Mouse (Mus musculus): ENCODE results near the gene Gm12355. TPM values are rescaled to one million over a fixed set of nuclear protein-coding genes. Genes with fewer than 3 reads are reported as not detected.

Gene Gm12355
- polyA plus RNA-seq, 2 experiments from 2014 or later = 2.2 to 10.0 TPM

- no peak for ATAC-seq
Measured at GRCm38 (mm10) chr11:98602090-98602690, 23.3 kb downstream of the Gm12355 start.

GRCm38 (mm10) chr11:98599291-98599690 lies 26.2 kb downstream of the Gm12355 start:
- no peak for ATAC-seq

GRCm38 (mm10) chr11:98598851-98599290 lies 26.6 kb downstream of the Gm12355 start:
- ATAC-seq = no peak

- ATAC-seq = no peak
Measured at GRCm38 (mm10) chr11:98597991-98598390, 27.5 kb downstream of the Gm12355 start, which contains the start of gene Lrrc3c. Gene Lrrc3c (plus strand): TSS chr11:98598291.

GRCm38 (mm10) chr11:98597363-98597762 lies 28.1 kb downstream of the Gm12355 start:
- peak; percentile 71 for ATAC-seq

- peak; percentile 36 for ATAC-seq
Measured at GRCm38 (mm10) chr11:98595955-98596354, 29.5 kb downstream of the Gm12355 start.

GRCm38 (mm10) chr11:98595473-98595872 lies 30.0 kb downstream of the Gm12355 start:
- no peak for ATAC-seq

GRCm38 (mm10) chr11:98595021-98595420 lies 30.4 kb downstream of the Gm12355 start:
- no peak for ATAC-seq

GRCm38 (mm10) chr11:98590548-98591445 lies 34.7 kb downstream of the Gm12355 start:
- no peak for ATAC-seq

GRCm38 (mm10) chr11:98589306-98589705 lies 36.2 kb downstream of the Gm12355 start:
- ATAC-seq = no peak

GRCm38 (mm10) chr11:98588833-98589281 lies 36.6 kb downstream of the Gm12355 start:
- ATAC-seq = no peak

- peak; percentile 29 for ATAC-seq
Measured at GRCm38 (mm10) chr11:98587684-98588546, 37.5 kb downstream of the Gm12355 start.

- peak; percentile 93 for ATAC-seq
Measured at GRCm38 (mm10) chr11:98586892-98587563, 38.4 kb downstream of the Gm12355 start, which contains the start of gene Ormdl3. Gene Ormdl3 (minus strand): TSS chr11:98587368.

- no peak for ATAC-seq
Measured at GRCm38 (mm10) chr11:98586087-98586891, 39.2 kb downstream of the Gm12355 start.

- no peak for ATAC-seq
Measured at GRCm38 (mm10) chr11:98584629-98585177, 40.8 kb downstream of the Gm12355 start.

- no peak for ATAC-seq
Measured at GRCm38 (mm10) chr11:98584146-98584545, 41.3 kb downstream of the Gm12355 start.

GRCm38 (mm10) chr11:98583571-98583970 lies 41.9 kb downstream of the Gm12355 start:
- ATAC-seq = no peak

GRCm38 (mm10) chr11:98583265-98583552 lies 42.3 kb downstream of the Gm12355 start:
- no peak for ATAC-seq

- ATAC-seq = no peak
Measured at GRCm38 (mm10) chr11:98582551-98583264, 42.8 kb downstream of the Gm12355 start.

GRCm38 (mm10) chr11:98582030-98582388 lies 43.5 kb downstream of the Gm12355 start:
- ATAC-seq = no peak

All from activated CD4-positive, CD25-positive, alpha-beta regulatory T cell, adult 4 months (primary cell).